In the genomic region with DNA sequence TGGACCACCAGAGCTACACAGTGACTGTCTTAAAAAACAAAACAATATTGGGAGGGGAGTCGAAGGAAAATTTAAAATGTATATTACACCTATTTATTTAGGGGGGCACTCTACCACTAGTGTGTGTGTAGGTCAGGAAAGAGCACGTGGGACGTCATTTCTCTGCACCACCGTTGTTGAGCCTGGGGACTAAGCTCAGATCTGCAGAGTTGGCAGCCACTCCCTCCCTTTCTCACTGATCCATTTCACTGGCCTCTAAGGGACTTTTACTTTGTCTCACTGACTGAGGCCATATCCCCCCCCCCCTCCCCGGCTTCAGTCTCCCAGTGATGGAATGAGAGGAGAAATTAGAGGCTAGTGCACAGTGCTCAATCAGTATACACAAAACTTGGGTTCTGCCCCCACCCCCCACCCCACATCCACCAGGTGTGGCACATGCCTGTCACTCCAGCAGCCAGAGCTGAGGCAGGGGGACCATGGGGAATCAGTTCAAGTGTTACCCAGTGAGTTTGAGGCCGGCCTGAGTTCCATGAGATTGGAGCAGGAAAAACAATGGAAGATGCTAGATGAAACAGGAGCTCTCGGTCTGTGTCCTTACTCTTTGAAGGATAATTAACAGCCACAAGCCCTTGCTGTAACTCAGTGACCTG, we compare ENCODE assay signal across 10 mouse cellular contexts. TPM values are rescaled to one million over a fixed set of nuclear protein-coding genes. Genes with fewer than 3 reads are reported as not detected.
A peak's percentile ranks its signal among the peaks of the same experiment; 100 is the strongest.
DNase-seq lines count a peak whose midpoint lies in the region; ATAC-seq and TF ChIP-seq lines count a peak whose summit lies in the region.
"Had no signal": no experiment of that assay in that cellular context is flagged by ENCODE, and none has a peak within 500 bp of the region (broad histone marks: within the 10 kb centered on the region; RNA-seq: fewer than 3 reads in every experiment).

No protein-coding gene starts in this region.

- no peak for ATAC-seq in forebrain, embryonic 12.5 days (ENCODE audit: low FRiP score)
- ATAC-seq in liver, embryonic 13.5 days (ENCODE audit: low read depth) = no peak

- peak overlapping the region; percentile 60; the same call in 1 of the 2 replicates for H3K4me2 ChIP-seq in forebrain, embryonic 12.5 days
- H3K4me2 ChIP-seq in liver, embryonic 13.5 days = peak overlapping the region; percentile 84

- H3K4me3 ChIP-seq in kidney, adult 2 months (ENCODE audit: insufficient read depth, low read depth, low read length) = no peak overlapping the region
- H3K4me3 ChIP-seq in ES-Bruce4 (ENCODE audit: low read depth, low read length) = no peak overlapping the region
- no peak overlapping the region for H3K4me3 ChIP-seq in forebrain, embryonic 12.5 days (replicated peaks)
- peak overlapping the region; percentile 65; the same call in 1 of the 2 replicates for H3K4me3 ChIP-seq in liver, embryonic 13.5 days (replicated peaks)

- H3K9me3 ChIP-seq in ES-Bruce4 (replicated peaks; ENCODE audit: control insufficient read depth, insufficient read depth, low read length, poor library complexity, severe bottlenecking) = no peaks in the 10 kb centered on the region
- no peaks in the 10 kb centered on the region for H3K9me3 ChIP-seq in forebrain, embryonic 12.5 days
- no peaks in the 10 kb centered on the region for H3K9me3 ChIP-seq in liver, embryonic 13.5 days (replicated peaks)

- 62% methylated on average over 7 of the region's 7 CpGs for WGBS in kidney, adult 2 months
- WGBS in forebrain, embryonic 12.5 days = 53% methylated on average over 7 of the region's 7 CpGs
- WGBS in liver, embryonic 13.5 days (ENCODE audit: insufficient replicate concordance) = 81% methylated on average over 7 of the region's 7 CpGs

- TF ChIP-seq CTCF in kidney, adult 2 months (conservative IDR thresholded peaks at IDR 0.05; ENCODE audit: insufficient read depth, insufficient read length, low read depth, low read length) = no peak
- TF ChIP-seq CTCF in ES-Bruce4 (IDR thresholded peaks at IDR 0.05; ENCODE audit: low read depth, low read length) = no peak

- H3K27ac ChIP-seq in kidney, adult 2 months (ENCODE audit: insufficient read depth, low read depth, low read length) = peak overlapping the region; percentile 87; the same call in 1 of the 2 replicates
- H3K27ac ChIP-seq in ES-Bruce4 (ENCODE audit: insufficient read depth, low read length) = peak overlapping the region; percentile 86
- peak overlapping the region; percentile 85; the same call in 1 of the 2 replicates for H3K27ac ChIP-seq in forebrain, embryonic 12.5 days
- H3K27ac ChIP-seq in liver, embryonic 13.5 days = peak overlapping the region; percentile 93

- H3K36me3 ChIP-seq in kidney, adult 2 months (ENCODE audit: control insufficient read depth, insufficient read depth, low read length) = no peaks in the 10 kb centered on the region
- no peaks in the 10 kb centered on the region for H3K36me3 ChIP-seq in ES-Bruce4 (ENCODE audit: control insufficient read depth, insufficient read depth, low read length, poor library complexity, severe bottlenecking)
- H3K36me3 ChIP-seq in forebrain, embryonic 12.5 days (replicated peaks) = no peaks in the 10 kb centered on the region
- peaks cover under 1% of the 10 kb centered on the region; the same call in 1 of the 2 replicates for H3K36me3 ChIP-seq in liver, embryonic 13.5 days

- peaks cover 19% of the 10 kb centered on the region for H3K4me1 ChIP-seq in kidney, adult 2 months (ENCODE audit: control insufficient read depth, insufficient read depth, low read length)
- peaks cover 9% of the 10 kb centered on the region for H3K4me1 ChIP-seq in ES-Bruce4 (ENCODE audit: control insufficient read depth, insufficient read depth, low read length)
- H3K4me1 ChIP-seq in forebrain, embryonic 12.5 days = peaks cover 39% of the 10 kb centered on the region
- H3K4me1 ChIP-seq in liver, embryonic 13.5 days (replicated peaks) = peaks cover 59% of the 10 kb centered on the region

- H3K9ac ChIP-seq in ES-Bruce4 (ENCODE audit: low read depth, poor library complexity, severe bottlenecking) = peak overlapping the region; percentile 65
- H3K9ac ChIP-seq in forebrain, embryonic 12.5 days = no peak overlapping the region
- peak overlapping the region; percentile 74; the same call in 1 of the 2 replicates for H3K9ac ChIP-seq in liver, embryonic 13.5 days

- TF ChIP-seq EP300 in ES-Bruce4 (IDR thresholded peaks at IDR 0.05; ENCODE audit: insufficient read depth, low read depth, low read length) = no peak

- no peak for DNase-seq in kidney, adult 2 months
- DNase-seq in kidney, adult 8-10 months = no peak
- no peak for DNase-seq in liver, embryonic 13.5 days
- DNase-seq in frontal cortex, adult 2 months (ENCODE audit: extremely low spot score in 1 of 2, low spot score in 1 of 2) = no peak
- DNase-seq in urinary bladder, postnatal 10 days (ENCODE audit: low spot score) = no peak
- DNase-seq in layer of hippocampus, adult 18-20 months (ENCODE audit: low spot score in 2 of 2) = no peak

- TF ChIP-seq POLR2A in kidney, adult 2 months (IDR thresholded peaks at IDR 0.05; ENCODE audit: low read depth, low read length) = no peak
- TF ChIP-seq POLR2A in ES-Bruce4 (IDR thresholded peaks at IDR 0.05; ENCODE audit: insufficient read depth, low read length) = no peak

- H3K27me3 ChIP-seq in kidney, adult 2 months (replicated peaks; ENCODE audit: control insufficient read depth, insufficient read depth, low read length) = no peaks in the 10 kb centered on the region
- H3K27me3 ChIP-seq in ES-Bruce4 (ENCODE audit: control insufficient read depth, insufficient read depth, low read length, poor library complexity, severe bottlenecking) = no peaks in the 10 kb centered on the region
- no peaks in the 10 kb centered on the region; the same call in 1 of the 2 replicates for H3K27me3 ChIP-seq in forebrain, embryonic 12.5 days
- no peaks in the 10 kb centered on the region for H3K27me3 ChIP-seq in liver, embryonic 13.5 days

RNA-seq across cellular contexts. Expression of gene Plin3, which starts 0.7 kb away (rescaled TPM):
- polyA plus RNA-seq in kidney, adult 2 months (2012; rRNA removed) = 34.8 and 43.1 TPM in 2 replicates
- 57.1 and 60.2 TPM in 2 replicates for polyA plus RNA-seq in ES-Bruce4 (2011; ENCODE audit: insufficient read depth, insufficient read length, low read depth, missing spikeins)
- polyA plus RNA-seq in forebrain, embryonic 12.5 days (2016; fragmentation: Nextera tagmentation; extraction: Ambion mirVana) = 28.6 and 28.8 TPM in 2 replicates
- polyA plus RNA-seq in liver, embryonic 13.5 days (2015; fragmentation: Nextera tagmentation; extraction: Ambion mirVana) = 24.9 and 27.1 TPM in 2 replicates
- polyA plus RNA-seq in frontal cortex, adult 2 months (2012; rRNA removed) = 10.8 and 11.2 TPM in 2 replicates
- 10 to 100 TPM; 19.1 to 21.8 TPM for total RNA-seq in layer of hippocampus, adult 18-20 months (2021)

RNA-seq across cellular contexts. Expression of gene Arrdc5, which starts 8.1 kb away (rescaled TPM):
- not detected in 2 replicates for polyA plus RNA-seq in kidney, adult 2 months (2012; rRNA removed)
- polyA plus RNA-seq in ES-Bruce4 (2011; ENCODE audit: insufficient read depth, insufficient read length, low read depth, missing spikeins) = not detected in 2 replicates
- not detected in 2 replicates for polyA plus RNA-seq in forebrain, embryonic 12.5 days (2016; fragmentation: Nextera tagmentation; extraction: Ambion mirVana)
- polyA plus RNA-seq in liver, embryonic 13.5 days (2015; fragmentation: Nextera tagmentation; extraction: Ambion mirVana) = not detected in 2 replicates
- polyA plus RNA-seq in frontal cortex, adult 2 months (2012; rRNA removed) = not detected in 2 replicates
- total RNA-seq in layer of hippocampus, adult 18-20 months (2021) = not detected
- total RNA-seq: gastrocnemius, postnatal 10 days had no signal
- polyA plus RNA-seq: lung, adult 2 months had no signal

RNA-seq across cellular contexts. Expression of gene Uhrf1, which starts 11.2 kb away (rescaled TPM):
- 1.2 and 2.3 TPM in 2 replicates for polyA plus RNA-seq in kidney, adult 2 months (2012; rRNA removed)
- 162 and 174 TPM in 2 replicates for polyA plus RNA-seq in ES-Bruce4 (2011; ENCODE audit: insufficient read depth, insufficient read length, low read depth, missing spikeins)
- 187 and 198 TPM in 2 replicates for polyA plus RNA-seq in forebrain, embryonic 12.5 days (2016; fragmentation: Nextera tagmentation; extraction: Ambion mirVana)
- polyA plus RNA-seq in liver, embryonic 13.5 days (2015; fragmentation: Nextera tagmentation; extraction: Ambion mirVana) = 121 and 131 TPM in 2 replicates
- polyA plus RNA-seq in frontal cortex, adult 2 months (2012; rRNA removed) = 1.8 and 2.1 TPM in 2 replicates
- total RNA-seq in layer of hippocampus, adult 18-20 months (2021) = under 1 TPM; 0.48 to 0.50 TPM

RNA-seq across cellular contexts. Expression of gene Ticam1, which starts 15.4 kb away (rescaled TPM):
- 33.3 and 34.7 TPM in 2 replicates for polyA plus RNA-seq in kidney, adult 2 months (2012; rRNA removed)
- polyA plus RNA-seq in ES-Bruce4 (2011; ENCODE audit: insufficient read depth, insufficient read length, low read depth, missing spikeins) = 4.0 and 4.7 TPM in 2 replicates
- 1.5 and 1.7 TPM in 2 replicates for polyA plus RNA-seq in forebrain, embryonic 12.5 days (2016; fragmentation: Nextera tagmentation; extraction: Ambion mirVana)
- 2.3 and 2.7 TPM in 2 replicates for polyA plus RNA-seq in liver, embryonic 13.5 days (2015; fragmentation: Nextera tagmentation; extraction: Ambion mirVana)
- polyA plus RNA-seq in frontal cortex, adult 2 months (2012; rRNA removed) = 4.5 and 5.0 TPM in 2 replicates
- 1 to 10 TPM; 7.9 to 8.2 TPM for total RNA-seq in layer of hippocampus, adult 18-20 months (2021)

RNA-seq across cellular contexts. Expression of gene Kdm4b, which starts 33.9 kb away (rescaled TPM):
- 21.6 and 24.9 TPM in 2 replicates for polyA plus RNA-seq in kidney, adult 2 months (2012; rRNA removed)
- 9.5 and 11.5 TPM in 2 replicates for polyA plus RNA-seq in ES-Bruce4 (2011; ENCODE audit: insufficient read depth, insufficient read length, low read depth, missing spikeins)
- 61.6 and 63.4 TPM in 2 replicates for polyA plus RNA-seq in forebrain, embryonic 12.5 days (2016; fragmentation: Nextera tagmentation; extraction: Ambion mirVana)
- 6.1 and 7.1 TPM in 2 replicates for polyA plus RNA-seq in liver, embryonic 13.5 days (2015; fragmentation: Nextera tagmentation; extraction: Ambion mirVana)
- 43.8 and 49.9 TPM in 2 replicates for polyA plus RNA-seq in frontal cortex, adult 2 months (2012; rRNA removed)
- 10 to 100 TPM; 77.3 to 83.1 TPM for total RNA-seq in layer of hippocampus, adult 18-20 months (2021)

Comparison
In these comparisons a context has a peak if more than half of its experiments do, and no peak if none do; other contexts are left out.
1. RNA of gene Uhrf1, which starts 11.2 kb away (polyA plus RNA-seq): 187 to 198 TPM in forebrain, embryonic 12.5 days, 162 to 174 TPM in ES-Bruce4 and 121 to 131 TPM in liver, embryonic 13.5 days; 1.2 to 2.3 TPM in kidney, adult 2 months and 1.8 to 2.1 TPM in frontal cortex, adult 2 months; every median in the first group is over 10 times any median in the second.
2. Peak in every context shown above with its lines, with median percentiles within 50 percentile points of each other: H3K27ac ChIP-seq.